Mouse (Mus musculus): ENCODE results near the gene Dis3. TPM values are rescaled to one million over a fixed set of nuclear protein-coding genes. Genes with fewer than 3 reads are reported as not detected.

Dis3 gene
- polyA plus RNA-seq (2012; ENCODE audit: insufficient read depth, insufficient read length, missing spikeins), result 9.9 and 15.0 TPM in 2 replicates

DNA sequence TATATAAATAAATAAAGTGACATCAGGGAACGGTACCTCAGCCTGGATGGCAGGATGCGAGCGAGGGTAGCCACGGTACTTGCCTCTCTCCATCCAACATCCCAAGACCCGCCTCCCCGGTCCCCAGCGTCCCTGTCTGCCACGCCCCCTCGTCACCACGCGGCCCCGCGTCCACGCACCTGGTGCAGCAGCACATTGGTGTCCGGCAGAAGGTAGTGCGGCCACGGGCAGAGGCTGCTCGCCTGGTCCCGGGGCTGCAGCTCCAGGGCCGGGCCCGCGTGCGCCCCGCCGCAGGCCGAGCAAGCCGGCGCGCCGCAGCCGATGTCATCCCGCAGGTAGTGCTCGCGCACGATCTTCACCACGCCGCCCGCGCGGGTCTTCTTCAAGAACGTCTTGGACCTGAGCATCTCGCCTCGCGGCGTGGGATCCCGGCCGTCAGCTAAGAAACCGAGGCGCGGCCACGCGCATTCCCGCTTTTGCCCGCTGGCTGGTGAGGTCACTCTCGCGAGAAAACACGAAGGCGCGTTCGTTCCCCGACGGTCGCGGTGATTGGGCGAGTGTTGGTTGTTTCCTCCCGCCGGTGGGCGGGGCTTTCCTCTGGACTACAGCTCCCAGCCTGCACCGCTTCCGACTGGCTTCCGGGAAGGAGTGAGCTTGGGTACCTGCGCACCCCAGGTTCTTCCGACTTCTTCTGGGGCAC lies at the start of gene Dis3, which contains the start of gene Pibf1:
Gene Dis3 (minus strand): TSS at position 504 of the 700 bp plus-strand sequence.
Gene Pibf1 (plus strand): TSS at position 158 of the 700 bp plus-strand sequence.
- Histone ChIP-seq H3K4me3 (ENCODE audit: insufficient read depth, low read depth, low read length) (peak within 1 kb of the TSS; percentile 95), H3K27ac (replicated peaks; ENCODE audit: low read depth, low read length) (peak within 1 kb of the TSS; percentile 35; the same call in 1 of the 2 replicates), H3K4me1 (ENCODE audit: control insufficient read depth, insufficient read depth, insufficient read length, low read length) (no peaks in the 10 kb centered on the region)

DNA sequence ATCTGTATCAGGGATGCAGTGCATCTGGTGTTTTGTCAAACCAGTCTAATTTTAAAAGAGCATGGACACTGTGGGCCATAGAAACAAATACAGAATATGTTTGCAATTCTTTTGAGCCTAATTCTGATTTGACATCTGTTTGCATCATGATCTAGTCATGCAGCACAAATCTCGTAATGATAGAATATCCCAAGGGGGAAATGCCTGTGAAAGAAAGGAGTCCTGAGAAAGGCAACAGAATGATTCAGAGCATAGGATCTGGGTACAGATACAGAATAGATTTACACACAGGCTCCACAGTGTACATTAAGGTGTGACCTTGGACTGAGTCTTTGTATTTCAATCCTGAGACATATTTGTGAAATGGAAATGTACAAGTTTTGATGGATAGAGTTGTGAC lies 47.3 kb upstream of the Dis3 start:
- no peak overlapping the region for H3K27ac ChIP-seq (replicated peaks; ENCODE audit: low read depth, low read length)
- no peak overlapping the region for H3K4me3 ChIP-seq (ENCODE audit: insufficient read depth, low read depth, low read length)
- H3K4me1 ChIP-seq (ENCODE audit: control insufficient read depth, insufficient read depth, insufficient read length, low read length), result no peaks in the 10 kb centered on the region

DNA sequence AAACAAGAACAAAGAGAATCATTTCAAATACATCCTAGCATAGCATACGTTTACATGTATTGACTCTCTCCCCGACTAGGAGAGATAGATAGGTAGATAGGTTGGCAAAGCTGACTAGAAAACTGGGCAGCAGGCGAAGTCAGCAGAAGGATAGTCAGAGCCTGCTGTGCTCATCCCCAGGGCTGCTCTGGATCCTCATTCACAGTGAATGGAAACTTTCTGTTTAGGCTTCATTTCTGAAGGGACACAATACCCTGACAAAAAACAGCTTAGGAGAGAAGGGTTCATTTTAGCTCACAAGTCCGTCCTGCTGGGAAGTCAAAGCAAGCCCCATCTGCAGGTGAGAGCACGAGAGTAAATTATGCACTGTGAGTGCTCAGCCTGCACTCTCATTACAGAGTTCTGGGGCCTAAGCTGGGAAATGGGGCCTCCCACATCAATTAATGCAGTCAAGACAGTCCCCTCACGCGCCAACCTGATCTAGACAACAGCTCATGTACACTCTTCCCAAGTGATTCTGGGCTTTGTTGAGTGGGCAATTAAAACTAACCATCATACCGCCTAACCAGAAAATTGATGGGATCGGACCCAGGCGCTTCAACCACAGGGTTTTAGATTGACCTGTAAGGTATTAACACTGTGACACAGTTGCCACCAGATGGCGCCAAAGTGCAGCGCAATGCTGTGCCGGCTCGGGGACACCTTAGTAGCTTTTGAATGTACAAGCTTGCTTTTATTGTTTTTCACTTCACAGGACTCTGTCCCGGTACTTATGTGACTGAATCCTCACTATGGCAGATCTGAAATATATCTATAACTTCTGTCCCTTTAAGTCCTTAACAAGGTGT lies 42.4 kb upstream of the Dis3 start:
- H3K4me3 ChIP-seq (ENCODE audit: insufficient read depth, low read depth, low read length), result no peak overlapping the region
- no peak overlapping the region for H3K27ac ChIP-seq (replicated peaks; ENCODE audit: low read depth, low read length)
- H3K4me1 ChIP-seq (ENCODE audit: control insufficient read depth, insufficient read depth, insufficient read length, low read length), result no peaks in the 10 kb centered on the region

GRCm38 (mm10) chr14:99140036-99140435 lies 40.5 kb upstream of the Dis3 start:
- H3K4me1 ChIP-seq (ENCODE audit: control insufficient read depth, insufficient read depth, insufficient read length, low read length), result no peaks in the 10 kb centered on the region
- no peak overlapping the region for H3K27ac ChIP-seq (replicated peaks; ENCODE audit: low read depth, low read length)
- no peak overlapping the region for H3K4me3 ChIP-seq (ENCODE audit: insufficient read depth, low read depth, low read length)

DNA sequence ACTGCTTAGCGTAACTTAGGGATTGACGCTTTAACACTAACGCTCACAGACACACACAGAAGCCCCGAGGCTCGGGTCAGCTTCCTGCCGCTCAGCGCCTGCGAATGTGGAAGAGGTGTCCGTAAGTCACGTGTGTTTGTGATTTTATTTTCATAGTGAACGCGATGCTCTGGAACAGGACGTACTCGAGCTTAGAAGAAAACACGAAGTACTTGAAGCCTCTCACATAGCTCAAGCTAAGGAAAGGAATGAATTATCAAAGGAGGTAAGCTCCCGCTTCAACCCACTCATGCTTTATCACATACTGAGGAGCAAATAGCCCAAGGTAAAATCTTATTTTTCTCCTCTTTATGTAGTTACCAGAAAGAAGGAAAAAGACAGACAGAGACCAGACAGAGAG lies 36.7 kb upstream of the Dis3 start:
- no peak overlapping the region for H3K27ac ChIP-seq (replicated peaks; ENCODE audit: low read depth, low read length)
- no peaks in the 10 kb centered on the region for H3K4me1 ChIP-seq (ENCODE audit: control insufficient read depth, insufficient read depth, insufficient read length, low read length)
- no peak overlapping the region for H3K4me3 ChIP-seq (ENCODE audit: insufficient read depth, low read depth, low read length)

GRCm38 (mm10) chr14:99135761-99136160 lies 36.2 kb upstream of the Dis3 start:
- Histone ChIP-seq H3K4me1 (ENCODE audit: control insufficient read depth, insufficient read depth, insufficient read length, low read length) (no peaks in the 10 kb centered on the region), H3K27ac (replicated peaks; ENCODE audit: low read depth, low read length) (no peak overlapping the region), H3K4me3 (ENCODE audit: insufficient read depth, low read depth, low read length) (no peak overlapping the region)

GRCm38 (mm10) chr14:99134048-99134447 lies 34.5 kb upstream of the Dis3 start:
- H3K4me3 ChIP-seq (ENCODE audit: insufficient read depth, low read depth, low read length), result no peak overlapping the region
- H3K4me1 ChIP-seq (ENCODE audit: control insufficient read depth, insufficient read depth, insufficient read length, low read length), result no peaks in the 10 kb centered on the region
- no peak overlapping the region for H3K27ac ChIP-seq (replicated peaks; ENCODE audit: low read depth, low read length)

DNA sequence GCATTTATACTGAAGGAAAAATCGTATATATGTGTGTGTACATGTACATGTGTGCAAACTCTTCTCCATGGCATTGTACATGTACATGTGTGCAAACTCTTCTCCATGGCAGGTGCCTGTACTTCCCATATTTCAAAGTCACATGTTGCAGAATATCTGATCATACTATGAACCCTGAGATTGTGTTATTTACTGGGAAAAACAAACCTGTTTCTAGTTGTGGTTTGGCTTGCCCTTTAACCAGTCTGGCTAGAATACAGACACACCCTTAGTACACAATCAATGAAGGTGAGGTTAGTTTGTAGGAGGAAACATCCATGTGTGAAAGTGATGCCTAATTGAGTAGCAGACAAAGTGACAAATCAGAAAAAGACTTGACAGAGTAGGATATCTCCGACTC lies 29.5 kb upstream of the Dis3 start:
- H3K4me1 ChIP-seq (ENCODE audit: control insufficient read depth, insufficient read depth, insufficient read length, low read length), result no peaks in the 10 kb centered on the region
- H3K4me3 ChIP-seq (ENCODE audit: insufficient read depth, low read depth, low read length), result no peak overlapping the region
- H3K27ac ChIP-seq (replicated peaks; ENCODE audit: low read depth, low read length), result no peak overlapping the region

- Histone ChIP-seq H3K4me3 (ENCODE audit: insufficient read depth, low read depth, low read length) (no peak overlapping the region), H3K4me1 (ENCODE audit: control insufficient read depth, insufficient read depth, insufficient read length, low read length) (no peaks in the 10 kb centered on the region), H3K27ac (replicated peaks; ENCODE audit: low read depth, low read length) (no peak overlapping the region)
Observed at GRCm38 (mm10) chr14:99127509-99127908, 27.9 kb upstream of the Dis3 start.

GRCm38 (mm10) chr14:99126713-99127112 lies 27.1 kb upstream of the Dis3 start:
- Histone ChIP-seq H3K4me3 (ENCODE audit: insufficient read depth, low read depth, low read length) (no peak overlapping the region), H3K4me1 (ENCODE audit: control insufficient read depth, insufficient read depth, insufficient read length, low read length) (no peaks in the 10 kb centered on the region), H3K27ac (replicated peaks; ENCODE audit: low read depth, low read length) (no peak overlapping the region)

DNA sequence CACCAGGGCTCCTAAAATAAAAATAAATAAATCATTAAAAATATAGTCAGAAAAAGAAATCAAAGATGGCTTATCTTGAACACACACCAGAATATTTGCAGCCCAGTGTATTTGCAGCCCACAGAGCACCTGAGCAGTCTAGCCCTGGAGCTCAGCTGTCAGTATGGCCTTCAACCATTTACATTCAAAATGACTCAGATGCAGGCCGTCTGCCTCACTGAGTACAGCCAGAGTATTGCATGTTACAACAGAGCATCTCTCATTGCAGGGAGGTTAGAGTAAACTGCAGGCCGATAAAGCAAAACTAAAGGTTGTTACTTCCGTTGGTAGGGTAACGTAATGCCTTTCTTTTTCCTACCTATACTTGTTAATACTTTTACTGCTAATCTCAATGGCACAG lies 24.5 kb upstream of the Dis3 start:
- no peak overlapping the region for H3K27ac ChIP-seq (replicated peaks; ENCODE audit: low read depth, low read length)
- no peak overlapping the region for H3K4me3 ChIP-seq (ENCODE audit: insufficient read depth, low read depth, low read length)
- H3K4me1 ChIP-seq (ENCODE audit: control insufficient read depth, insufficient read depth, insufficient read length, low read length), result no peaks in the 10 kb centered on the region

DNA sequence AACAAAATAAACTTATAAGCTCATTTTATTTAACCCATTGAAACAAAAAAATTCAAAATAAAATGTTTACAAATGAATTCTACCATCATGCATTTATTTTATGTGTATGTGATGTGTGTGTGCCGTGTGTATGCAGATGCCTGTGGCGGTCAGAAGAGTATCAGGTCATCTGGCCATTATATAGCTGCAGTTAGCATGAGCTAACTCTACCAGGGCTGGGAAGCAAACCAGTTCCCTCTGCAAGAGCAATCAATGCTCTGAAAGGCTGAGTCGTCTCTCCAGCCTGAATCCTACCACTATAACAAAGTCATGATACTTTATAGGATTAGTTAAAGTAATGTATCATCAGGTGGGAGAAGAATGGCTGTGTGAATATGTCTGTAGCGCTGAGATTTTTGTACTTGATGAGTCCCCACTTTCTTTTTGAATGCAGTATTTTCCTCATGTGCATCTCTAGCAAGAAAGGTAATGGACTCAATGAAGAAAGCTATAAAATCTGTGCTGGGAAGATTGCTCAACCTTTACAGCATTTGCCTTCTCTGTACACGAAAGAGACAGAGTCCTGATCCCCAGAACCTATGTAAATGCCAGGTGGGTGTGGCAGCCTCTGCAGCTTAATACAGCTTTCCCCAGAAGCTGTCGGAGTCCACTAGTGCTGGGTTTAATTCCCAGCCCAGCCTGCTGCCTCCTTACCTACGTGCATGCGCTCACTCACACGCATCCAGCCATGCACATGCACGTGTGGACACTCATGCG lies 22.2 kb upstream of the Dis3 start:
- H3K27ac ChIP-seq (replicated peaks; ENCODE audit: low read depth, low read length), result no peak overlapping the region

GRCm38 (mm10) chr14:99117576-99117975 lies 18.0 kb upstream of the Dis3 start:
- Histone ChIP-seq H3K4me3 (ENCODE audit: insufficient read depth, low read depth, low read length) (no peak overlapping the region), H3K27ac (replicated peaks; ENCODE audit: low read depth, low read length) (no peak overlapping the region), H3K4me1 (ENCODE audit: control insufficient read depth, insufficient read depth, insufficient read length, low read length) (no peaks in the 10 kb centered on the region)

More for the DNA sequence above, 22.2 kb upstream of the Dis3 start:
- no peaks in the 10 kb centered on the region for H3K4me1 ChIP-seq (ENCODE audit: control insufficient read depth, insufficient read depth, insufficient read length, low read length)
- no peak overlapping the region for H3K4me3 ChIP-seq (ENCODE audit: insufficient read depth, low read depth, low read length)

DNA sequence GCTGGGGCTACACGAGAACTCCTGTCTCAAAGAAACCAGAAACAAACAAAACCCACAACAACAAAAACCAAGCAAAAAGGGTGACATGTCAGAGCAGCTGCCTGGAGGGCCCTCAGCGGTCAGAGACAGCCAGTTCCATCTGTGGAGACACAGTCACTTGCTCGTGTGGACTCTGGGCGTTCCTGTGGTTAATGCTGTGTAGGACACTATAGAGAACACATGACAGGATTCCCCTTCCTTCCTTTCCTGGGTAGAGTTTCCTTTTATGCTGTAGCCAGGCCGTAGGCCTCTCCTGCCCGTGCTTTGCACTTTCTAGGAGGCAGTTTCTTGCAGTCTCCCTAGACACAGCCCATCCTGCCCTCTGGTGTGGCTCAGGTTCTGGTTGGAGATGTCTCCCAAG lies 9.2 kb upstream of the Dis3 start:
- H3K27ac ChIP-seq (replicated peaks; ENCODE audit: low read depth, low read length), result no peak overlapping the region
- no peak overlapping the region for H3K4me3 ChIP-seq (ENCODE audit: insufficient read depth, low read depth, low read length)
- no peaks in the 10 kb centered on the region for H3K4me1 ChIP-seq (ENCODE audit: control insufficient read depth, insufficient read depth, insufficient read length, low read length)

DNA sequence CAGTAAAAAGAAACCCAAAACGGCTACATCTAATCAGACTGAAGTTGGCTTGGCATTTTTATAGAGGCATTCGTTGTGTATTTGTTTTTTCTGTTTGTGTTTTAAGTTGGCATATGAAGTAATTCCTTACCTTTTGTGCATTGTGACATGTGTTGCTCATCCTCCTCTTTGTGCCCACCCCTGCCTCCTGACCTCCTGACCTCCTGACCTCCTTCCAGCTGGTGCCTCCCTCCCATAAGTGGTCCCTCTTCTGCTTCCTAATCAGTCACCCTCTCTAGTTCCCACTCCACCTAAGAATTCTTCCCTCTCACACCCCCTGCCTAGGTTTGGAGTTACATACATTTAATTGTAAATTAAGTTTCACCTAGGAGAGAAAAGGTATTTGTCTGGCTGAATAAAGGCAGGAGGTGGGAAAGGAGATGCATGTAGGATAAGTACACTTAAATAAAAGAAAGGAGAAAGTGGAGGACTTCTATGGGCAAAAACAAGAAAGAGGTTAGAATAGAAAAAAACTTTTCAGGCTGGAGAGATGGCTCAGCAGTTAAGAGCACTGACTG lies 8.1 kb upstream of the Dis3 start:
- no peak overlapping the region for H3K27ac ChIP-seq (replicated peaks; ENCODE audit: low read depth, low read length)
- H3K4me1 ChIP-seq (ENCODE audit: control insufficient read depth, insufficient read depth, insufficient read length, low read length), result no peaks in the 10 kb centered on the region
- no peak overlapping the region for H3K4me3 ChIP-seq (ENCODE audit: insufficient read depth, low read depth, low read length)

Measured in brown adipose tissue, adult 24 weeks (tissue).